Mouse (Mus musculus) heart, embryonic 12.5 days (tissue): ENCODE measurements at regions not wholly inside any gene's neighbourhood (a gene's known extent, or its start where the extent isn't known, plus 50 kb on each side); places are given as distances from the start of the nearest gene placed in this dataset.

Experiments used
- ATAC-seq: fragments of 200-750 bp; cut with Nextera tagmentation; 2 replicates; pipeline ENCODE4 v1.8.0; 2017; ENCODE audit warnings: moderate TSS enrichment, moderate library complexity; ENCODE audit not compliant: insufficient number of reproducible peaks, low FRiP score
- H3K27ac ChIP-seq: fragments of 300-500 bp; sonication (generic); 2 replicates; pipeline ENCODE4 v1.5.1; 2016; ENCODE audit warnings: mild to moderate bottlenecking, moderate library complexity; ENCODE audit not compliant: poor library complexity, severe bottlenecking
- H3K27me3 ChIP-seq: fragments of 300-500 bp; sonication (generic); replicated peaks from 2 replicates; pipeline ENCODE4 v1.6.1; 2016; ENCODE audit warnings: mild to moderate bottlenecking, moderate library complexity
- H3K36me3 ChIP-seq: fragments of 300-500 bp; sonication (generic); 2 replicates; pipeline ENCODE4 v1.6.1; 2016; ENCODE audit warnings: mild to moderate bottlenecking, moderate library complexity
- H3K4me1 ChIP-seq: fragments of 300-500 bp; sonication (generic); replicated peaks from 2 replicates; pipeline ENCODE4 v1.6.1; 2016; ENCODE audit warnings: mild to moderate bottlenecking
- H3K4me2 ChIP-seq: fragments of 300-500 bp; sonication (generic); 2 replicates; pipeline ENCODE4 v1.6.1; 2016; ENCODE audit warnings: mild to moderate bottlenecking, moderate library complexity
- H3K4me3 ChIP-seq: fragments of 300-500 bp; sonication (generic); 2 replicates; pipeline ENCODE4 v1.5.1; 2016; ENCODE audit warnings: mild to moderate bottlenecking
- H3K9ac ChIP-seq: fragments of 300-500 bp; sonication (generic); 2 replicates; pipeline ENCODE4 v1.6.1; 2016; ENCODE audit warnings: mild to moderate bottlenecking, moderate library complexity
- H3K9me3 ChIP-seq: fragments of 300-500 bp; sonication (generic); replicated peaks from 2 replicates; pipeline ENCODE4 v1.6.1; 2016; ENCODE audit warnings: mild to moderate bottlenecking, moderate library complexity
- WGBS: fragments of 180-500 bp; shearing (Covaris S2); methylation state at CpG from one replicate; pipeline ENCODE4 v1.1.7; 2016; 5-methylcytosine and 5-hydroxymethylcytosine counted together

GRCm38 (mm10) chr2:173994301-173995073 is 81.6 kb upstream of the Stx16 start:
- 52% methylated on average over 13 of the region's 13 CpGs for WGBS
- no peaks in the 10 kb centered on the region for H3K36me3 ChIP-seq
- H3K9ac ChIP-seq: no peak overlapping the region
- no peak for ATAC-seq
- H3K4me2 ChIP-seq: no peak overlapping the region
- no peak overlapping the region for H3K27ac ChIP-seq
- peaks cover 13% of the 10 kb centered on the region for H3K4me1 ChIP-seq
- H3K4me3 ChIP-seq: no peak overlapping the region
- peaks cover 7% of the 10 kb centered on the region; the same call in 1 of the 2 replicates for H3K9me3 ChIP-seq
- H3K27me3 ChIP-seq: no peaks in the 10 kb centered on the region

GRCm38 (mm10) chr2:174004666-174005065 is 71.4 kb upstream of the Stx16 start:
- no peak overlapping the region for H3K4me2 ChIP-seq
- H3K4me1 ChIP-seq: peaks cover 8% of the 10 kb centered on the region
- no peak overlapping the region for H3K9ac ChIP-seq
- no peak overlapping the region for H3K4me3 ChIP-seq
- H3K27me3 ChIP-seq: no peaks in the 10 kb centered on the region
- H3K27ac ChIP-seq: no peak overlapping the region
- WGBS: 88% methylated on average over 8 of the region's 8 CpGs
- ATAC-seq: no peak
- H3K9me3 ChIP-seq: peaks cover 23% of the 10 kb centered on the region
- no peaks in the 10 kb centered on the region for H3K36me3 ChIP-seq

GRCm38 (mm10) chr2:174007976-174008349 is 68.1 kb upstream of the Stx16 start:
- H3K9ac ChIP-seq: no peak overlapping the region
- no peak overlapping the region for H3K4me3 ChIP-seq
- ATAC-seq: no peak
- H3K36me3 ChIP-seq: no peaks in the 10 kb centered on the region
- H3K4me1 ChIP-seq: peaks cover 14% of the 10 kb centered on the region
- no peak overlapping the region for H3K27ac ChIP-seq
- H3K27me3 ChIP-seq: no peaks in the 10 kb centered on the region
- no peak overlapping the region for H3K4me2 ChIP-seq
- 61% methylated on average over 2 of the region's 2 CpGs for WGBS
- H3K9me3 ChIP-seq: peaks cover 23% of the 10 kb centered on the region

- no peak overlapping the region for H3K9ac ChIP-seq
- no peaks in the 10 kb centered on the region for H3K36me3 ChIP-seq
- no peak overlapping the region for H3K27ac ChIP-seq
- 50% methylated on average over 19 of the region's 19 CpGs for WGBS
- H3K4me3 ChIP-seq: no peak overlapping the region
- ATAC-seq: no peak
- no peaks in the 10 kb centered on the region for H3K27me3 ChIP-seq
- peaks cover 19% of the 10 kb centered on the region for H3K9me3 ChIP-seq
- no peak overlapping the region for H3K4me2 ChIP-seq
- H3K4me1 ChIP-seq: peaks cover 14% of the 10 kb centered on the region
Measured at GRCm38 (mm10) chr2:174008350-174009218, 67.5 kb upstream of the Stx16 start.

- Histone ChIP-seq H3K4me1 (peaks cover 14% of the 10 kb centered on the region), H3K36me3 (no peaks in the 10 kb centered on the region), H3K9me3 (peaks cover 5% of the 10 kb centered on the region; the same call in 1 of the 2 replicates), H3K27ac (no peak overlapping the region), H3K4me2 (no peak overlapping the region), H3K27me3 (no peaks in the 10 kb centered on the region), H3K4me3 (no peak overlapping the region), H3K9ac (no peak overlapping the region)
- no peak for ATAC-seq
- 68% methylated on average over 3 of the region's 3 CpGs for WGBS
Measured at GRCm38 (mm10) chr2:174010038-174010437, 66.1 kb upstream of the Stx16 start.

GRCm38 (mm10) chr2:174011399-174011798 is 64.7 kb upstream of the Stx16 start:
- peak; percentile 60; the same call in 1 of the 2 replicates for ATAC-seq
- H3K4me2 ChIP-seq: peak overlapping the region; percentile 28
- H3K9ac ChIP-seq: no peak overlapping the region

GRCm38 (mm10) chr2:174014361-174014760 is 61.7 kb upstream of the Stx16 start:
- ATAC-seq: no peak
- Histone ChIP-seq H3K4me1 (peaks cover 13% of the 10 kb centered on the region), H3K9ac (no peak overlapping the region), H3K4me2 (no peak overlapping the region), H3K36me3 (no peaks in the 10 kb centered on the region), H3K9me3 (no peaks in the 10 kb centered on the region), H3K27ac (no peak overlapping the region), H3K27me3 (peaks cover 7% of the 10 kb centered on the region; the same call in 1 of the 2 replicates), H3K4me3 (no peak overlapping the region)
- 54% methylated on average over 2 of the region's 2 CpGs for WGBS

More at GRCm38 (mm10) chr2:174011399-174011798, 64.7 kb upstream of the Stx16 start:
- Histone ChIP-seq H3K4me1 (peaks cover 14% of the 10 kb centered on the region), H3K27me3 (peaks cover 7% of the 10 kb centered on the region; the same call in 1 of the 2 replicates), H3K9me3 (no peaks in the 10 kb centered on the region), H3K27ac (no peak overlapping the region), H3K36me3 (no peaks in the 10 kb centered on the region), H3K4me3 (no peak overlapping the region)
- WGBS: 16% methylated on average over 8 of the region's 8 CpGs

- no peak overlapping the region for H3K4me2 ChIP-seq
- no peaks in the 10 kb centered on the region for H3K9me3 ChIP-seq
- 49% methylated on average over 14 of the region's 14 CpGs for WGBS
- no peak overlapping the region for H3K4me3 ChIP-seq
- H3K27me3 ChIP-seq: peaks cover 7% of the 10 kb centered on the region; the same call in 1 of the 2 replicates
- H3K9ac ChIP-seq: 0 out of 2 replicates have a peak overlapping the region, but pooled peaks have one; percentile 4
- peaks cover 13% of the 10 kb centered on the region for H3K4me1 ChIP-seq
- no peaks in the 10 kb centered on the region for H3K36me3 ChIP-seq
- ATAC-seq: no peak
- H3K27ac ChIP-seq: no peak overlapping the region
Measured at GRCm38 (mm10) chr2:174015283-174015682, 60.8 kb upstream of the Stx16 start.

- Histone ChIP-seq H3K4me3 (no peak overlapping the region), H3K36me3 (no peaks in the 10 kb centered on the region), H3K27ac (no peak overlapping the region), H3K27me3 (peaks cover 7% of the 10 kb centered on the region; the same call in 1 of the 2 replicates), H3K4me1 (peaks cover 13% of the 10 kb centered on the region), H3K9me3 (no peaks in the 10 kb centered on the region), H3K4me2 (no peak overlapping the region), H3K9ac (no peak overlapping the region)
- ATAC-seq: no peak
- 82% methylated on average over 5 of the region's 5 CpGs for WGBS
Measured at GRCm38 (mm10) chr2:174016068-174016467, 60.0 kb upstream of the Stx16 start.

GRCm38 (mm10) chr2:174017042-174017441 is 59.1 kb upstream of the Stx16 start:
- peaks cover 8% of the 10 kb centered on the region for H3K4me1 ChIP-seq
- H3K9ac ChIP-seq: no peak overlapping the region
- H3K4me2 ChIP-seq: no peak overlapping the region
- H3K4me3 ChIP-seq: no peak overlapping the region
- H3K27ac ChIP-seq: no peak overlapping the region
- ATAC-seq: no peak
- H3K9me3 ChIP-seq: no peaks in the 10 kb centered on the region
- H3K27me3 ChIP-seq: peaks cover 7% of the 10 kb centered on the region; the same call in 1 of the 2 replicates
- H3K36me3 ChIP-seq: no peaks in the 10 kb centered on the region
- WGBS: 69% methylated on average over 6 of the region's 6 CpGs

- H3K36me3 ChIP-seq: no peaks in the 10 kb centered on the region
- peaks cover 14% of the 10 kb centered on the region for H3K4me1 ChIP-seq
- ATAC-seq: no peak
- no peaks in the 10 kb centered on the region for H3K9me3 ChIP-seq
- WGBS: 58% methylated on average over 3 of the region's 3 CpGs
- H3K4me2 ChIP-seq: no peak overlapping the region
- H3K27ac ChIP-seq: no peak overlapping the region
- H3K27me3 ChIP-seq: peaks cover 7% of the 10 kb centered on the region; the same call in 1 of the 2 replicates
- no peak overlapping the region for H3K4me3 ChIP-seq
- H3K9ac ChIP-seq: no peak overlapping the region
Measured at GRCm38 (mm10) chr2:174017596-174017995, 58.5 kb upstream of the Stx16 start.
